Mouse (Mus musculus) midbrain, embryonic 14.5 days (tissue): ENCODE data around the gene Hist1h2af. TPM values are rescaled to one million over a fixed set of nuclear protein-coding genes. Genes with fewer than 3 reads are reported as not detected.

Source experiments
- ATAC-seq: fragments of 200-750 bp; cut with Nextera tagmentation; 2 replicates; pipeline ENCODE4 v1.8.0; 2017; ENCODE audit warnings: moderate number of reproducible peaks, moderate library complexity; ENCODE audit not compliant: low FRiP score, low TSS enrichment
- DNase-seq: peaks from one replicate; pipeline ENCODE4 v3.0.0-alpha.2; 2015
- H3K27ac ChIP-seq: fragments of 300-500 bp; sonication (generic); replicated peaks from 2 replicates; pipeline ENCODE4 v1.5.1; 2014; ENCODE audit warnings: mild to moderate bottlenecking, low read depth, low read length, moderate library complexity
- H3K27me3 ChIP-seq: fragments of 300-500 bp; sonication (generic); 2 replicates; pipeline ENCODE4 v1.6.1; 2014; ENCODE audit warnings: low read length, control low read depth, mixed read lengths; ENCODE audit not compliant: control insufficient read depth, insufficient read depth
- H3K36me3 ChIP-seq: fragments of 300-500 bp; sonication (generic); 2 replicates; pipeline ENCODE4 v1.6.1; 2014; ENCODE audit warnings: low read length, control low read depth; ENCODE audit not compliant: control insufficient read depth, insufficient read depth
- H3K4me1 ChIP-seq: fragments of 300-500 bp; sonication (generic); 2 replicates; pipeline ENCODE4 v1.6.1; 2014; ENCODE audit warnings: mild to moderate bottlenecking, antibody characterized with exemption, low read length, control low read depth; ENCODE audit not compliant: control insufficient read depth, insufficient read depth
- H3K4me2 ChIP-seq: fragments of 300-500 bp; sonication (generic); 2 replicates; pipeline ENCODE4 v1.6.1; 2014; ENCODE audit warnings: mild to moderate bottlenecking, low read length, moderate library complexity
- H3K4me3 ChIP-seq: fragments of 300-500 bp; sonication (generic); replicated peaks from 2 replicates; pipeline ENCODE4 v1.5.1; 2014; ENCODE audit warnings: low read depth, low read length
- H3K9ac ChIP-seq: fragments of 300-500 bp; sonication (generic); replicated peaks from 2 replicates; pipeline ENCODE4 v1.6.1; 2014; ENCODE audit warnings: mild to moderate bottlenecking, low read length, moderate library complexity
- H3K9me3 ChIP-seq: fragments of 300-500 bp; sonication (generic); 2 replicates; pipeline ENCODE4 v1.6.1; 2016; ENCODE audit warnings: low read length, control low read depth, mixed read lengths; ENCODE audit not compliant: control insufficient read depth
- WGBS: fragments of 180-500 bp; shearing (Covaris S2); extraction: QIAGEN DNeasy Blood & Tissue Kit; methylation state at CpG from one replicate; pipeline ENCODE4 v1.1.7; 2014; 5-methylcytosine and 5-hydroxymethylcytosine counted together
- polyA plus RNA-seq: library from polyadenylated mRNA; unstranded; fragments of >200 nt; fragmentation: Nextera tagmentation; extraction: Ambion mirVana; gene quantifications from 2 replicates; pipeline ENCODE4 v1.2.1, GENCODE M21; 2014

Hist1h2af gene
- polyA plus RNA-seq, 1 experiment from 2014 or later: 3.4 TPM

- no peaks in the 10 kb centered on the region for H3K36me3 ChIP-seq
- H3K4me2 ChIP-seq: peak overlapping the region; percentile 43
- H3K9ac ChIP-seq: no peak overlapping the region
- ATAC-seq (no peak), DNase-seq (no peak)
- peaks cover 19% of the 10 kb centered on the region for H3K27me3 ChIP-seq
- H3K4me1 ChIP-seq: no peaks in the 10 kb centered on the region
- H3K9me3 ChIP-seq: no peaks in the 10 kb centered on the region
- H3K4me3 ChIP-seq: 0 out of 2 replicates have a peak overlapping the region, but pooled peaks have one; percentile 9
- WGBS: 8% methylated on average over 10 of the region's 10 CpGs
- no peak overlapping the region for H3K27ac ChIP-seq
Observed at GRCm38 (mm10) chr13:23498653-23499052, 35.1 kb upstream of the Hist1h2af start.

- no peak overlapping the region for H3K27ac ChIP-seq
- H3K9ac ChIP-seq: no peak overlapping the region
- H3K27me3 ChIP-seq: peaks cover 19% of the 10 kb centered on the region
- DNase-seq: no peak
- H3K4me1 ChIP-seq: no peaks in the 10 kb centered on the region
- WGBS: 5% methylated on average over 7 of the region's 7 CpGs
- no peak overlapping the region for H3K4me3 ChIP-seq
- no peak for ATAC-seq
- no peaks in the 10 kb centered on the region for H3K9me3 ChIP-seq
- no peaks in the 10 kb centered on the region for H3K36me3 ChIP-seq
- H3K4me2 ChIP-seq: no peak overlapping the region
Observed at GRCm38 (mm10) chr13:23499943-23500342, 33.8 kb upstream of the Hist1h2af start.

DNA sequence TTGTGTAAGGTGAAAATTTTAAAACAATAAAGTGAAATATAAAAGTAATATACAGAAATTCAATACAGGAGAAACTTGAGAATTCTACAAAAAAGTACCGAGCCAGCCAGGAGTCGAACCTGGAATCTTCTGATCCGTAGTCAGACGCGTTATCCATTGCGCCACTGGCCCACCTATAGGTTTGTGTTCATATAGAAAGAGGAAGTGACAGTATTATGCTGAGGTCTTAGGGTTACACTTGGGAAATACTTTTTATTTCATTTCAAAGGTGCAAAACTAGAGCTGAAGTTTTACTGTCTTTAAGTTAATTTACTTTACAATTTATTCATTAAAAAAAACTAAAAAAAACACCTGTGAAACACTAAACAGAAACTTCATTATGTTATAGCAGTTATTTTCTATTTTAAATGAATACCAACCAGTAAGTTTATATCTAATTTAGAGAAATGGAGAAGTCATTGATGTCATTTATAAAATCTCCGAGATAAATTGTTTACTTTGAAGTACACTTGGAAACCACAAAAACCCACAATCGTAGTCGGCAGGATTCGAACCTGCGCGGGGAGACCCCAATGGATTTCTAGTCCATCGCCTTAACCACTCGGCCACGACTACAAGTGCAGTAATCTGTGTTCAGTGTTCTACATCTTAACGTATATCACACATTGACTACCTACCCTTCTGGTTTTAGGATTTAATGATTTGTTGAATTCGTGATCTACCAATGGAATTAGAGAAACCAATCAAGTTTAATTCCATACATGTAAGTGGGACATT lies 33.1 kb upstream of the Hist1h2af start:
- Histone ChIP-seq H3K4me1 (0 out of 2 replicates have a peak, but pooled peaks cover 2% of the 10 kb centered on the region), H3K9ac (no peak overlapping the region), H3K36me3 (no peaks in the 10 kb centered on the region), H3K9me3 (no peaks in the 10 kb centered on the region), H3K4me2 (no peak overlapping the region), H3K27me3 (peaks cover 19% of the 10 kb centered on the region), H3K4me3 (no peak overlapping the region), H3K27ac (no peak overlapping the region)
- DNase-seq (peak; percentile 78), ATAC-seq (peak; percentile 55; the same call in 1 of the 2 replicates)
- WGBS: under 1% methylated on average over 17 of the region's 17 CpGs

DNA sequence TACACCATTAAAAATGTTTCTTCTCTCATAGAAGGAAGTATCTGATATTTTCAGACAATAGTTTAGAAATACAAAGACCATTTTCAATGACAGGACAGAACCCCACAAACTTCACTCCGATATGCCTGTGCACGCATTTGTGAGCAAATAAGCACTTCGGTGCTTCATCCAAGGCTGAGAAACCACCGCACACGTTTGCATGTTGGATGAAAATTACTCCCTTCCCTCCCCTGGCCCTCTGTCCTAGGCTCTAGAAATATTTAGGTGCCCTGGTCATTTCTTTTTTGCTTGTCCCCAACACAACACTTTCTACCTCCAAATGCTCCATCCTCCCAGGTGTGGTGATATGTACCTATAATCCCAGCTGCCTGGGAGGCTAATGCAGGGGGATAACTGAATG lies 32.2 kb upstream of the Hist1h2af start:
- H3K9me3 ChIP-seq: no peaks in the 10 kb centered on the region
- H3K4me2 ChIP-seq: no peak overlapping the region
- 17% methylated on average over 5 of the region's 5 CpGs for WGBS
- H3K4me1 ChIP-seq: 0 out of 2 replicates have a peak, but pooled peaks cover 6% of the 10 kb centered on the region
- no peak overlapping the region for H3K4me3 ChIP-seq
- DNase-seq (no peak), ATAC-seq (no peak)
- no peaks in the 10 kb centered on the region for H3K36me3 ChIP-seq
- H3K27me3 ChIP-seq: peaks cover 19% of the 10 kb centered on the region
- H3K27ac ChIP-seq: no peak overlapping the region
- H3K9ac ChIP-seq: no peak overlapping the region

- Histone ChIP-seq H3K36me3 (no peaks in the 10 kb centered on the region), H3K4me1 (0 out of 2 replicates have a peak, but pooled peaks cover 6% of the 10 kb centered on the region), H3K4me3 (no peak overlapping the region), H3K27ac (no peak overlapping the region), H3K9me3 (no peaks in the 10 kb centered on the region), H3K9ac (no peak overlapping the region), H3K4me2 (no peak overlapping the region), H3K27me3 (peaks cover 19% of the 10 kb centered on the region)
- DNase-seq (no peak), ATAC-seq (no peak)
- WGBS: 31% methylated on average over 9 of the region's 9 CpGs
Observed at GRCm38 (mm10) chr13:23502031-23502567, 31.6 kb upstream of the Hist1h2af start.

DNA sequence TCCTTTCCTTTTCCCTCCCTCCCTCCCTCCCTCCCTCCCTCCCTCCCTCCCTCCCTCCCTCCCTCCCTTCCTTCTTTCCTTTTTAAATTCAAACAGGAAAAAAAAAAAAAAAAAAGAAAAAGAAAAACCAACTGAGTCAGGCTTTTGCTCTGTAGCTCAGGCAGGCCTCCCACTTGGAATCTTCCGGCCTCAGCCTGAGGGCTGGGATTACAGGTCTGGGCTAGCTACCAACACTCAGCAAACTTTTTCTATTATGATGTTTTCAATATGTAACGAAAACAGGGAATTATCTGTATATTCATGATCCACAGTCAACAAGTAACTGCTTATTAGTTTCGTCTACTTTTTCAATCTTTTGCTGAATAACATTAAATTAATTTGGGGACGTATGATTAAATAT lies 30.8 kb upstream of the Hist1h2af start:
- no peak for DNase-seq
- no peak for ATAC-seq
- Histone ChIP-seq H3K4me1 (0 out of 2 replicates have a peak, but pooled peaks cover 6% of the 10 kb centered on the region), H3K27me3 (peaks cover 16% of the 10 kb centered on the region), H3K36me3 (no peaks in the 10 kb centered on the region), H3K4me2 (no peak overlapping the region), H3K9ac (no peak overlapping the region), H3K9me3 (no peaks in the 10 kb centered on the region), H3K4me3 (no peak overlapping the region), H3K27ac (no peak overlapping the region)
- 36% methylated on average over 4 of the region's 4 CpGs for WGBS

- no peak for ATAC-seq
- 2% methylated on average over 9 of the region's 9 CpGs for WGBS
Observed at GRCm38 (mm10) chr13:23503797-23504196, 29.9 kb upstream of the Hist1h2af start.

GRCm38 (mm10) chr13:23505662-23506345 lies 27.9 kb upstream of the Hist1h2af start:
- ATAC-seq: no peak
- DNase-seq: no peak
- H3K4me3 ChIP-seq: peak overlapping the region; percentile 5; the same call in 1 of the 2 replicates
- H3K36me3 ChIP-seq: no peaks in the 10 kb centered on the region
- WGBS: 5% methylated on average over 14 of the region's 14 CpGs
- 0 out of 2 replicates have a peak, but pooled peaks cover 6% of the 10 kb centered on the region for H3K4me1 ChIP-seq
- H3K27me3 ChIP-seq: no peaks in the 10 kb centered on the region; the same call in 1 of the 2 replicates
- H3K4me2 ChIP-seq: peak overlapping the region; percentile 35
- H3K27ac ChIP-seq: no peak overlapping the region
- no peak overlapping the region for H3K9ac ChIP-seq
- no peaks in the 10 kb centered on the region for H3K9me3 ChIP-seq

More at GRCm38 (mm10) chr13:23503797-23504196, 29.9 kb upstream of the Hist1h2af start:
- peaks cover 8% of the 10 kb centered on the region; the same call in 1 of the 2 replicates for H3K27me3 ChIP-seq
- no peaks in the 10 kb centered on the region for H3K9me3 ChIP-seq
- DNase-seq: peak; percentile 82
- no peak overlapping the region for H3K4me3 ChIP-seq
- H3K4me1 ChIP-seq: 0 out of 2 replicates have a peak, but pooled peaks cover 6% of the 10 kb centered on the region
- H3K9ac ChIP-seq: no peak overlapping the region
- H3K36me3 ChIP-seq: no peaks in the 10 kb centered on the region
- H3K27ac ChIP-seq: no peak overlapping the region
- H3K4me2 ChIP-seq: 0 out of 2 replicates have a peak overlapping the region, but pooled peaks have one; percentile 9
